Comparison of ENCODE assay signal across 22 mouse cellular contexts in the genomic region with DNA sequence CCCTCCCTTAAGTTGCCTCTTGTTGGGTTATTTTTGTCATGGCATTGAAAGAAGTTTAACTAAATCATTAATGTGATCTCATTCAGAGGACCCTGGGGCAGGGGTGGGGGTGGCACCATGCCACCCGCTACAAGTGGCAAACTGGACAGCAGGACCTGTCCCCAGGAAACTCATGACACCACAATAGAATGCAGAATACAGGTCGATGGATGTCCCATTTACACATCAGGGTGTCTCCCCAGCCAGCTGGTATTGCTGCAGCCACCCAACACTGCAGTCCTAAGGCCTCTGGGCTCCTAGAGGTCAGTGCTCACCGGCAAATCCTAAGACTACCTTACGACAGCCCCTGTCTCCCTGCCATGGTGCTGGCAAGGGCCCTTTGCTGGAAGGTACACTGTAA.
DNase-seq lines count a peak whose midpoint lies in the region; ATAC-seq lines count a peak whose summit lies in the region.
"Had no signal": no experiment of that assay in that cellular context is flagged by ENCODE, and none has a peak within 500 bp of the region (broad histone marks: within the 10 kb centered on the region; RNA-seq: fewer than 3 reads in every experiment).

No protein-coding gene starts in this region.

- no peak overlapping the region for H3K4me2 ChIP-seq in hindbrain, embryonic 12.5 days (replicated peaks)
- no peak overlapping the region for H3K4me2 ChIP-seq in hindbrain, embryonic 14.5 days (replicated peaks)
- no peak overlapping the region for H3K4me2 ChIP-seq in midbrain, embryonic 11.5 days
- H3K4me2 ChIP-seq in midbrain, embryonic 14.5 days (ENCODE audit: low read length): no peak overlapping the region
- H3K4me2 ChIP-seq in neural tube, embryonic 13.5 days: no peak overlapping the region

- H3K27me3 ChIP-seq in hindbrain, embryonic 12.5 days: 0 out of 2 replicates have a peak, but pooled peaks cover 7% of the 10 kb centered on the region
- no peaks in the 10 kb centered on the region for H3K27me3 ChIP-seq in hindbrain, embryonic 14.5 days (ENCODE audit: control insufficient read depth, insufficient read depth, low read length)
- H3K27me3 ChIP-seq in midbrain, embryonic 11.5 days (ENCODE audit: control insufficient read depth, insufficient read depth, low read length): no peaks in the 10 kb centered on the region
- H3K27me3 ChIP-seq in midbrain, embryonic 14.5 days (ENCODE audit: control insufficient read depth, insufficient read depth, low read length): no peaks in the 10 kb centered on the region
- H3K27me3 ChIP-seq in neural tube, embryonic 13.5 days: peaks cover 3% of the 10 kb centered on the region; the same call in 1 of the 2 replicates
- H3K27me3 ChIP-seq: CH12.LX, Patski had no signal

- H3K27ac ChIP-seq in hindbrain, embryonic 12.5 days: peak overlapping the region; percentile 44; the same call in 1 of the 2 replicates
- no peak overlapping the region for H3K27ac ChIP-seq in hindbrain, embryonic 14.5 days
- no peak overlapping the region for H3K27ac ChIP-seq in midbrain, embryonic 11.5 days (ENCODE audit: low read depth, low read length)
- no peak overlapping the region for H3K27ac ChIP-seq in midbrain, embryonic 14.5 days (replicated peaks; ENCODE audit: low read depth, low read length)
- H3K27ac ChIP-seq in neural tube, embryonic 13.5 days (replicated peaks): peak overlapping the region; percentile 59; the same call in 1 of the 2 replicates

- peak; percentile 80 for DNase-seq in heart, adult 11 months
- DNase-seq in heart, adult 9 months (ENCODE audit: low spot score in 2 of 2): no peak
- no peak for DNase-seq in hindbrain, embryonic 14.5 days (ENCODE audit: low spot score)
- DNase-seq in midbrain, embryonic 11.5 days (ENCODE audit: low spot score, missing footprints): peak; percentile 66
- no peak for DNase-seq in midbrain, embryonic 14.5 days
- DNase-seq in neural tube, embryonic 10.5 days (ENCODE audit: extremely low spot score, low spot score): no peak
- DNase-seq: adrenal gland, adult 2 months; adrenal gland, adult 8-10 months; adrenal gland, postnatal 10 days; adrenal gland, postnatal 14 days; adrenal gland, postnatal 25 days; adrenal gland, postnatal 36 days; B cell, adult 2 months; cerebellum, adult 11 months; cerebellum, adult 11-12 months had no signal

- H3K9me3 ChIP-seq in hindbrain, embryonic 12.5 days (replicated peaks): no peaks in the 10 kb centered on the region
- no peaks in the 10 kb centered on the region for H3K9me3 ChIP-seq in hindbrain, embryonic 14.5 days (ENCODE audit: control insufficient read depth, low read length)
- H3K9me3 ChIP-seq in midbrain, embryonic 11.5 days (ENCODE audit: control insufficient read depth, low read length): no peaks in the 10 kb centered on the region
- H3K9me3 ChIP-seq in midbrain, embryonic 14.5 days (ENCODE audit: control insufficient read depth, low read length): no peaks in the 10 kb centered on the region
- peaks cover 5% of the 10 kb centered on the region; the same call in 1 of the 2 replicates for H3K9me3 ChIP-seq in neural tube, embryonic 13.5 days
- H3K9me3 ChIP-seq: G1E had no signal

- H3K36me3 ChIP-seq in hindbrain, embryonic 12.5 days: no peaks in the 10 kb centered on the region
- no peaks in the 10 kb centered on the region for H3K36me3 ChIP-seq in hindbrain, embryonic 14.5 days (replicated peaks; ENCODE audit: control insufficient read depth, insufficient read depth)
- H3K36me3 ChIP-seq in midbrain, embryonic 11.5 days (ENCODE audit: control insufficient read depth, insufficient read depth, low read length): no peaks in the 10 kb centered on the region
- H3K36me3 ChIP-seq in midbrain, embryonic 14.5 days (ENCODE audit: control insufficient read depth, insufficient read depth, low read length): no peaks in the 10 kb centered on the region
- H3K36me3 ChIP-seq in neural tube, embryonic 13.5 days: no peaks in the 10 kb centered on the region
- H3K36me3 ChIP-seq: G1E had no signal

- peaks cover 11% of the 10 kb centered on the region for H3K4me1 ChIP-seq in hindbrain, embryonic 12.5 days
- H3K4me1 ChIP-seq in hindbrain, embryonic 14.5 days (replicated peaks; ENCODE audit: control insufficient read depth, insufficient read depth, low read length): peaks cover 8% of the 10 kb centered on the region; the same call in 1 of the 2 replicates
- no peaks in the 10 kb centered on the region for H3K4me1 ChIP-seq in midbrain, embryonic 11.5 days (ENCODE audit: control insufficient read depth, insufficient read depth, low read length)
- H3K4me1 ChIP-seq in midbrain, embryonic 14.5 days (ENCODE audit: control insufficient read depth, insufficient read depth, low read length): peaks cover 8% of the 10 kb centered on the region; the same call in 1 of the 2 replicates
- peaks cover 19% of the 10 kb centered on the region for H3K4me1 ChIP-seq in neural tube, embryonic 13.5 days (replicated peaks)

- no peak overlapping the region for H3K4me3 ChIP-seq in hindbrain, embryonic 12.5 days
- H3K4me3 ChIP-seq in hindbrain, embryonic 14.5 days (replicated peaks; ENCODE audit: low read length): no peak overlapping the region
- H3K4me3 ChIP-seq in midbrain, embryonic 11.5 days (ENCODE audit: low read depth, low read length): no peak overlapping the region
- no peak overlapping the region for H3K4me3 ChIP-seq in midbrain, embryonic 14.5 days (replicated peaks; ENCODE audit: low read depth, low read length)
- H3K4me3 ChIP-seq in neural tube, embryonic 13.5 days: no peak overlapping the region

- WGBS in hindbrain, embryonic 12.5 days: 73% methylated on average over 4 of the region's 4 CpGs
- WGBS in hindbrain, embryonic 14.5 days: 78% methylated on average over 4 of the region's 4 CpGs
- WGBS in midbrain, embryonic 11.5 days: 79% methylated on average over 4 of the region's 4 CpGs
- 79% methylated on average over 4 of the region's 4 CpGs for WGBS in midbrain, embryonic 14.5 days
- 70% methylated on average over 4 of the region's 4 CpGs for WGBS in neural tube, embryonic 13.5 days

- no peak for ATAC-seq in hindbrain, embryonic 12.5 days (ENCODE audit: low FRiP score)
- ATAC-seq in hindbrain, embryonic 14.5 days (ENCODE audit: low FRiP score): no peak
- no peak for ATAC-seq in midbrain, embryonic 11.5 days (ENCODE audit: low FRiP score)
- ATAC-seq in midbrain, embryonic 14.5 days (ENCODE audit: low FRiP score, low TSS enrichment): no peak
- ATAC-seq in neural tube, embryonic 13.5 days (ENCODE audit: low read depth): no peak
- ATAC-seq: activated CD4-positive, CD25-positive, alpha-beta regulatory T cell, adult 4 months; CD4-positive, CD25-positive, alpha-beta regulatory T cell, adult 4 months had no signal

- no peak overlapping the region for H3K9ac ChIP-seq in hindbrain, embryonic 12.5 days
- H3K9ac ChIP-seq in hindbrain, embryonic 14.5 days: no peak overlapping the region
- H3K9ac ChIP-seq in midbrain, embryonic 11.5 days (ENCODE audit: low read length): no peak overlapping the region
- H3K9ac ChIP-seq in midbrain, embryonic 14.5 days (replicated peaks; ENCODE audit: low read length): no peak overlapping the region
- H3K9ac ChIP-seq in neural tube, embryonic 13.5 days: no peak overlapping the region

Comparison
In these comparisons a context has a peak if more than half of its experiments do, and no peak if none do; other contexts are left out.
1. DNase-seq: peak in heart, adult 11 months (single experiment) and midbrain, embryonic 11.5 days (single experiment); none in heart, adult 9 months (0 of 2), hindbrain, embryonic 14.5 days (single experiment), midbrain, embryonic 14.5 days (single experiment) and neural tube, embryonic 10.5 days (single experiment).
2. H3K27ac ChIP-seq: peak in hindbrain, embryonic 12.5 days (single experiment) and neural tube, embryonic 13.5 days (single experiment); none in hindbrain, embryonic 14.5 days (single experiment), midbrain, embryonic 11.5 days (single experiment) and midbrain, embryonic 14.5 days (single experiment).